Mouse (Mus musculus) forebrain, embryonic 13.5 days (tissue): Measurements from ENCODE around the gene Slc35e3. TPM values are rescaled to one million over a fixed set of nuclear protein-coding genes. Genes with fewer than 3 reads are reported as not detected.

ENCODE experiments used
- ATAC-seq: fragments of 200-750 bp; cut with Nextera tagmentation; 2 replicates; pipeline ENCODE4 v1.8.0; 2017
- H3K27ac ChIP-seq: fragments of 300-500 bp; sonication (generic); 2 replicates; pipeline ENCODE4 v1.5.1; 2015; ENCODE audit warnings: inconsistent platforms, mild to moderate bottlenecking, moderate library complexity
- H3K27me3 ChIP-seq: fragments of 300-500 bp; sonication (generic); 2 replicates; pipeline ENCODE4 v1.6.1; 2015; ENCODE audit warnings: mild to moderate bottlenecking, inconsistent platforms
- H3K36me3 ChIP-seq: fragments of 300-500 bp; sonication (generic); 2 replicates; pipeline ENCODE4 v1.6.1; 2015; ENCODE audit warnings: mild to moderate bottlenecking, inconsistent platforms; ENCODE audit not compliant: poor library complexity, severe bottlenecking
- H3K4me1 ChIP-seq: fragments of 300-500 bp; sonication (generic); 2 replicates; pipeline ENCODE4 v1.6.1; 2015; ENCODE audit warnings: inconsistent platforms
- H3K4me2 ChIP-seq: fragments of 300-500 bp; sonication (generic); 2 replicates; pipeline ENCODE4 v1.6.1; 2015; ENCODE audit warnings: inconsistent platforms, mild to moderate bottlenecking, moderate library complexity
- H3K4me3 ChIP-seq: fragments of 300-500 bp; sonication (generic); 2 replicates; pipeline ENCODE4 v1.5.1; 2015; ENCODE audit warnings: mild to moderate bottlenecking, inconsistent platforms
- H3K9ac ChIP-seq: fragments of 300-500 bp; sonication (generic); 2 replicates; pipeline ENCODE4 v1.6.1; 2015; ENCODE audit warnings: mild to moderate bottlenecking, inconsistent platforms
- H3K9me3 ChIP-seq: fragments of 300-500 bp; sonication (generic); replicated peaks from 2 replicates; pipeline ENCODE4 v1.6.1; 2016; ENCODE audit warnings: inconsistent platforms
- WGBS: fragments of 180-500 bp; shearing (Covaris S2); methylation state at CpG from one replicate; pipeline ENCODE4 v1.1.7; 2015; 5-methylcytosine and 5-hydroxymethylcytosine counted together
- polyA plus RNA-seq: library from polyadenylated mRNA; unstranded; fragments of >200 nt; fragmentation: Nextera tagmentation; extraction: Ambion mirVana; gene quantifications from 2 replicates; pipeline ENCODE4 v1.2.1, GENCODE M21; 2015

Gene Slc35e3
- polyA plus RNA-seq, 1 experiment from 2014 or later = 25.5 TPM

- H3K36me3 ChIP-seq = peaks cover 95% of the 10 kb centered on the region
- no peaks in the 10 kb centered on the region for H3K9me3 ChIP-seq
- no peak overlapping the region for H3K4me3 ChIP-seq
- no peak overlapping the region for H3K4me2 ChIP-seq
- H3K27ac ChIP-seq = no peak overlapping the region
- ATAC-seq = no peak
- H3K27me3 ChIP-seq = no peaks in the 10 kb centered on the region
- no peak overlapping the region for H3K9ac ChIP-seq
- no peaks in the 10 kb centered on the region for H3K4me1 ChIP-seq
- 93% methylated on average over 22 of the region's 22 CpGs for WGBS
These were observed 28.0 kb upstream of the Slc35e3 start for GRCm38 (mm10) chr10:117774011-117774816.

- Histone ChIP-seq H3K27me3 (no peaks in the 10 kb centered on the region), H3K36me3 (peaks cover 91% of the 10 kb centered on the region), H3K9me3 (no peaks in the 10 kb centered on the region), H3K9ac (no peak overlapping the region), H3K4me2 (no peak overlapping the region), H3K27ac (no peak overlapping the region), H3K4me1 (no peaks in the 10 kb centered on the region), H3K4me3 (no peak overlapping the region)
- no peak for ATAC-seq
- WGBS = 97% methylated on average over 7 of the region's 7 CpGs
These were observed 27.0 kb upstream of the Slc35e3 start for GRCm38 (mm10) chr10:117773106-117773720.

- H3K4me2 ChIP-seq = no peak overlapping the region
- no peaks in the 10 kb centered on the region for H3K27me3 ChIP-seq
- no peak overlapping the region for H3K27ac ChIP-seq
- H3K4me3 ChIP-seq = no peak overlapping the region
- 90% methylated on average over 17 of the region's 17 CpGs for WGBS
- no peak for ATAC-seq
- H3K4me1 ChIP-seq = no peaks in the 10 kb centered on the region
- peaks cover 91% of the 10 kb centered on the region for H3K36me3 ChIP-seq
- no peak overlapping the region for H3K9ac ChIP-seq
- H3K9me3 ChIP-seq = no peaks in the 10 kb centered on the region
These were observed 26.4 kb upstream of the Slc35e3 start for GRCm38 (mm10) chr10:117772364-117773105.

GRCm38 (mm10) chr10:117771131-117771510, 25.0 kb upstream of the Slc35e3 start:
- H3K4me2 ChIP-seq = no peak overlapping the region
- no peaks in the 10 kb centered on the region for H3K9me3 ChIP-seq
- H3K36me3 ChIP-seq = peaks cover 92% of the 10 kb centered on the region
- ATAC-seq = no peak
- no peak overlapping the region for H3K27ac ChIP-seq
- no peaks in the 10 kb centered on the region for H3K27me3 ChIP-seq
- no peaks in the 10 kb centered on the region for H3K4me1 ChIP-seq
- no peak overlapping the region for H3K9ac ChIP-seq
- 92% methylated on average over 10 of the region's 10 CpGs for WGBS
- no peak overlapping the region for H3K4me3 ChIP-seq

GRCm38 (mm10) chr10:117770286-117771130, 24.3 kb upstream of the Slc35e3 start:
- H3K4me2 ChIP-seq = no peak overlapping the region
- WGBS = 95% methylated on average over 18 of the region's 18 CpGs
- no peak for ATAC-seq
- no peaks in the 10 kb centered on the region for H3K4me1 ChIP-seq
- no peak overlapping the region for H3K27ac ChIP-seq
- peaks cover 92% of the 10 kb centered on the region for H3K36me3 ChIP-seq
- H3K9me3 ChIP-seq = no peaks in the 10 kb centered on the region
- H3K9ac ChIP-seq = no peak overlapping the region
- no peak overlapping the region for H3K4me3 ChIP-seq
- H3K27me3 ChIP-seq = no peaks in the 10 kb centered on the region

- H3K27me3 ChIP-seq = no peaks in the 10 kb centered on the region
These were observed 23.5 kb upstream of the Slc35e3 start for GRCm38 (mm10) chr10:117769541-117770285.

GRCm38 (mm10) chr10:117768141-117768440, 21.9 kb upstream of the Slc35e3 start:
- Histone ChIP-seq H3K9ac (no peak overlapping the region), H3K9me3 (no peaks in the 10 kb centered on the region), H3K27me3 (no peaks in the 10 kb centered on the region), H3K4me3 (no peak overlapping the region), H3K27ac (no peak overlapping the region), H3K4me2 (no peak overlapping the region), H3K36me3 (peaks cover 90% of the 10 kb centered on the region), H3K4me1 (no peaks in the 10 kb centered on the region)
- no peak for ATAC-seq
- WGBS = 68% methylated on average over 7 of the region's 7 CpGs

More at GRCm38 (mm10) chr10:117769541-117770285, 23.5 kb upstream of the Slc35e3 start:
- Histone ChIP-seq H3K4me1 (no peaks in the 10 kb centered on the region), H3K4me2 (no peak overlapping the region), H3K9ac (no peak overlapping the region), H3K9me3 (no peaks in the 10 kb centered on the region), H3K27ac (no peak overlapping the region), H3K4me3 (no peak overlapping the region), H3K36me3 (peaks cover 93% of the 10 kb centered on the region)
- WGBS = 93% methylated on average over 9 of the region's 9 CpGs
- ATAC-seq = no peak

- Histone ChIP-seq H3K9ac (no peak overlapping the region), H3K4me2 (no peak overlapping the region), H3K27ac (no peak overlapping the region), H3K4me3 (no peak overlapping the region), H3K36me3 (peaks cover 90% of the 10 kb centered on the region), H3K4me1 (no peaks in the 10 kb centered on the region), H3K27me3 (no peaks in the 10 kb centered on the region), H3K9me3 (no peaks in the 10 kb centered on the region)
- 80% methylated on average over 10 of the region's 10 CpGs for WGBS
- ATAC-seq = no peak
These were observed 21.3 kb upstream of the Slc35e3 start for GRCm38 (mm10) chr10:117767286-117768140.

- Histone ChIP-seq H3K27me3 (no peaks in the 10 kb centered on the region), H3K4me2 (no peak overlapping the region), H3K4me3 (no peak overlapping the region), H3K9me3 (no peaks in the 10 kb centered on the region), H3K9ac (no peak overlapping the region), H3K27ac (no peak overlapping the region), H3K4me1 (no peaks in the 10 kb centered on the region), H3K36me3 (peaks cover 90% of the 10 kb centered on the region)
- WGBS = 98% methylated on average over 5 of the region's 5 CpGs
- no peak for ATAC-seq
These were observed 20.7 kb upstream of the Slc35e3 start for GRCm38 (mm10) chr10:117766896-117767160.

GRCm38 (mm10) chr10:117766111-117766895, 20.1 kb upstream of the Slc35e3 start:
- Histone ChIP-seq H3K27ac (no peak overlapping the region), H3K4me2 (no peak overlapping the region), H3K27me3 (no peaks in the 10 kb centered on the region), H3K36me3 (peaks cover 90% of the 10 kb centered on the region), H3K4me3 (no peak overlapping the region), H3K9ac (no peak overlapping the region), H3K9me3 (no peaks in the 10 kb centered on the region), H3K4me1 (no peaks in the 10 kb centered on the region)
- ATAC-seq = no peak
- 94% methylated on average over 16 of the region's 16 CpGs for WGBS
